Mouse (Mus musculus) small intestine, adult 2 months (tissue): ENCODE results near the gene Pmepa1.

Source experiments
- CTCF ChIP-seq: fragments of 200-500 bp; IDR thresholded peaks from 2 replicates; pipeline ENCODE4 v1.5.1; 2012; ENCODE audit warnings: low read depth, mild to moderate bottlenecking, control low read depth, inconsistent platforms, low read length, moderate library complexity, mixed read lengths; ENCODE audit not compliant: insufficient replicate concordance, insufficient read length; ENCODE audit errors: extremely low read depth
- POLR2A ChIP-seq: fragments of 200-500 bp; IDR thresholded peaks from 2 replicates; pipeline ENCODE4 v1.6.1; 2012; ENCODE audit warnings: low read depth, mild to moderate bottlenecking, control low read depth, inconsistent platforms, low read length, moderate library complexity

- TF ChIP-seq CTCF (peak; percentile 87; the same call in 1 of the 2 replicates), POLR2A (no peak)
Observed at GRCm38 (mm10) chr2:173183836-173184460, 92.4 kb downstream of the Pmepa1 start.
